Mouse (Mus musculus): ENCODE measurements around the gene Apoa4. TPM values are rescaled to one million over a fixed set of nuclear protein-coding genes. Genes with fewer than 3 reads are reported as not detected.

Gene Apoa4
- total RNA-seq, 1 experiment: not detected

DNA sequence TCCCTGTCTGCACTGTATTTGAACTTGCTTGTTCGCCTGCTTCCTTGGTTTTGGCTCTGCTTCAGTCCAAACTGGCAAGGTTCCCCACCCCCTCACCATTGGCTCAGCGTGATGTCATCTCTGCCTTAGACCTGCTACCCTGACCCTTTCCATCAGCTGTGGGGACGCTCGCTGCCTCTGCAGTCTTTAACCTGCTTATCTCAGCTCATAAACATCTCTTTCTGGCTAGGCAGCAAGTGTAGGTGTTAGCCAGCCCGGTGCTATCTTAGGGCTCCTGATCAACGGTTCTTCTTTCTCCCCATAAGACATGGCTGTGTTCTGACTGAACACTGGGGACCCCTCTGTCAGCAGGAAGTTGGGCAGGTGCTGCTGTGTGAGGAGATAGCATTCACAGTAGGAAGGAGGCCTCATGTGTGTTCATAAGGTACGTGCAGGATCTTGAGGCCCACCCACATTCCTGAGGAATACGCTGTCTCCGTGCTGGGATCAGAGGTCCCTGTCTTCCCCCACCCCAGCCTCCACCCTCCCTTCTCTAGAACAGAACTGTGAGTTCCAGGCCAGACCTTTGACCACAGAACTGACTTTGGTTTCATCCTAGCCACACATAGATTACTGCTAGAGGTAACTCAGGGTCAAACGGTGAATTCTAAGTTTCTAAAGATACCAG lies 33.5 kb upstream of the Apoa4 start:
- Histone ChIP-seq H3K4me3 (ENCODE audit: insufficient read depth in 1 of 2, low read depth in 1 of 2, low read length in 2 of 2, poor library complexity in 1 of 2, severe bottlenecking in 1 of 2) (no peak overlapping the region), H3K9ac (ENCODE audit: insufficient read depth, low read depth, low read length, poor library complexity, severe bottlenecking) (no peak overlapping the region), H3K36me3 (ENCODE audit: control insufficient read depth, insufficient read depth, low read length, poor library complexity, severe bottlenecking) (peaks cover 23% of the 10 kb centered on the region), H3K4me1 (ENCODE audit: control insufficient read depth in 2 of 2, insufficient read depth in 2 of 2, low read length in 2 of 2, poor library complexity in 1 of 2) (peaks cover 0 to 2% of the 10 kb centered on the region in 2 experiments; a peak in 1 of 4 replicates), H3K27ac (ENCODE audit: insufficient read depth, low read depth, low read length, poor library complexity, severe bottlenecking) (no peak overlapping the region), H3K9me3 (ENCODE audit: control insufficient read depth, insufficient read depth, low read depth, low read length) (no peaks in the 10 kb centered on the region)
- in situ Hi-C loops (cut with MboI; ENCODE audit: low sequenced_read_pairs in 2 of 2, unreplicated experiment in 2 of 2): no loop called here
- no peak for DNase-seq (ENCODE audit: low read depth, low spot score)
- TF ChIP-seq HCFC1 (IDR thresholded peaks at IDR 0.05; ENCODE audit: borderline replicate concordance, insufficient read depth, low read length) (no peak), CHD2 (IDR thresholded peaks at IDR 0.05; ENCODE audit: low read depth, low read length) (no peak), MAFK (IDR thresholded peaks at IDR 0.05; ENCODE audit: insufficient read depth, low read depth, low read length) (no peak), ZNF384 (IDR thresholded peaks at IDR 0.05; ENCODE audit: low read depth, low read length) (no peak), ZC3H11A (IDR thresholded peaks at IDR 0.05; ENCODE audit: borderline replicate concordance, low read depth, low read length) (no peak)

DNA sequence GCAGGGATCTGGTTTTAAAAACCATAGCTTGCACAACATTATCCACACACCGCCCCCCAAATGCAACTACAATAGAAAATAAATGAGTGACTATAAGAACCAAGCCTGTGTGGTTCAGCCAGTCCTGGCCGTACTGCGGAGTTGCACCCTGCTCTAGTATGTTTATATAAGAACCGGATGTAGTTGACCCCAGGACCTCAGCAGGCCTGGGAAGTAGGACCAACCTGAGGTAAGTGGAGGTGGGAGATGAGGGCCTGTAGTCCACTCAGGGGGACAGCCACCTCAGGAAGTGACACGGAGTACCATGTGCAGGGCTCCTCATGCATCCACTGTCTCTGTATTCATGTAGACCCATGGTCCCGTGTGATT lies 33.0 kb upstream of the Apoa4 start:
- Histone ChIP-seq H3K9me3 (ENCODE audit: control insufficient read depth, insufficient read depth, low read depth, low read length) (no peaks in the 10 kb centered on the region), H3K4me1 (ENCODE audit: control insufficient read depth in 2 of 2, insufficient read depth in 2 of 2, low read length in 2 of 2, poor library complexity in 1 of 2) (peaks cover 0 to 2% of the 10 kb centered on the region in 2 experiments; a peak in 1 of 4 replicates), H3K36me3 (ENCODE audit: control insufficient read depth, insufficient read depth, low read length, poor library complexity, severe bottlenecking) (peaks cover 23% of the 10 kb centered on the region), H3K9ac (ENCODE audit: insufficient read depth, low read depth, low read length, poor library complexity, severe bottlenecking) (no peak overlapping the region), H3K4me3 (ENCODE audit: insufficient read depth in 1 of 2, low read depth in 1 of 2, low read length in 2 of 2, poor library complexity in 1 of 2, severe bottlenecking in 1 of 2) (no peak overlapping the region), H3K27ac (ENCODE audit: insufficient read depth, low read depth, low read length, poor library complexity, severe bottlenecking) (no peak overlapping the region)
- DNase-seq (ENCODE audit: low read depth, low spot score): no peak
- in situ Hi-C loops (cut with MboI; ENCODE audit: low sequenced_read_pairs in 2 of 2, unreplicated experiment in 2 of 2): no loop called here
- TF ChIP-seq CHD2 (IDR thresholded peaks at IDR 0.05; ENCODE audit: low read depth, low read length) (no peak), MAFK (IDR thresholded peaks at IDR 0.05; ENCODE audit: insufficient read depth, low read depth, low read length) (no peak), ZNF384 (IDR thresholded peaks at IDR 0.05; ENCODE audit: low read depth, low read length) (no peak), ZC3H11A (IDR thresholded peaks at IDR 0.05; ENCODE audit: borderline replicate concordance, low read depth, low read length) (no peak), HCFC1 (IDR thresholded peaks at IDR 0.05; ENCODE audit: borderline replicate concordance, insufficient read depth, low read length) (no peak)

DNA sequence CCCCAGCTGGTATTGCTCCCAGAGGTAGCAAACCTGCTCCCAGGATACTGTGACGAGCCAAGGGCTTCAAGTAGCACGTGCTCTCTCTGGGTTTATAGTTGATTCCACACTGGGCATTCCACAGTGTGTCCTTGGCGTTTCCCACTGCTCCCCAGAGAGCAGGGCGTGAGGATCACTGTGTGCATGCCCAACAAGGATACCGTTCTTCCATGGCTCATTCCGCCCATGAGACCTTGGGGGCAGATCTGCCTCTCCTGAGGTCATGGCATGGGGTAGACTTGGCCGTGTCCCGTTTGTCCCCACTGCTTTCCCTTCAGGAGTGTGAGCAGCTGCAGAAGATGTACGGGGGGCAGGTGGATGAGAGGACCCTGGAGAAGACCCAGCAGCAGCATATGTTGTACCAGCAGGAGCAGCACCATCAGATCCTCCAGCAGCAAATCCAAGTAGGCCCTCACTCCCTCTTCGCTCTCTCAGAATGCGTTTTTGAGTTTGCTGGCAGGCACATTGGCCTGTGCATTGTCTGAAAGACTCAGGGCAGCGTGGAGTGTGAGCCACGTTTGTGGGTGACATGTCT lies 32.0 kb upstream of the Apoa4 start:
- Histone ChIP-seq H3K9me3 (ENCODE audit: control insufficient read depth, insufficient read depth, low read depth, low read length) (no peaks in the 10 kb centered on the region), H3K4me1 (ENCODE audit: control insufficient read depth in 2 of 2, insufficient read depth in 2 of 2, low read length in 2 of 2, poor library complexity in 1 of 2) (peaks cover 0 to 2% of the 10 kb centered on the region in 2 experiments; a peak in 1 of 4 replicates), H3K36me3 (ENCODE audit: control insufficient read depth, insufficient read depth, low read length, poor library complexity, severe bottlenecking) (peaks cover 25% of the 10 kb centered on the region), H3K9ac (ENCODE audit: insufficient read depth, low read depth, low read length, poor library complexity, severe bottlenecking) (no peak overlapping the region), H3K4me3 (ENCODE audit: insufficient read depth in 1 of 2, low read depth in 1 of 2, low read length in 2 of 2, poor library complexity in 1 of 2, severe bottlenecking in 1 of 2) (no peak overlapping the region), H3K27ac (ENCODE audit: insufficient read depth, low read depth, low read length, poor library complexity, severe bottlenecking) (no peak overlapping the region)
- TF ChIP-seq CHD2 (IDR thresholded peaks at IDR 0.05; ENCODE audit: low read depth, low read length) (no peak), MAFK (IDR thresholded peaks at IDR 0.05; ENCODE audit: insufficient read depth, low read depth, low read length) (no peak), ZC3H11A (IDR thresholded peaks at IDR 0.05; ENCODE audit: borderline replicate concordance, low read depth, low read length) (no peak), HCFC1 (IDR thresholded peaks at IDR 0.05; ENCODE audit: borderline replicate concordance, insufficient read depth, low read length) (no peak), ZNF384 (IDR thresholded peaks at IDR 0.05; ENCODE audit: low read depth, low read length) (no peak)
- no peak for DNase-seq (ENCODE audit: low read depth, low spot score)
- in situ Hi-C loops (cut with MboI; ENCODE audit: low sequenced_read_pairs in 2 of 2, unreplicated experiment in 2 of 2): no loop called here

DNA sequence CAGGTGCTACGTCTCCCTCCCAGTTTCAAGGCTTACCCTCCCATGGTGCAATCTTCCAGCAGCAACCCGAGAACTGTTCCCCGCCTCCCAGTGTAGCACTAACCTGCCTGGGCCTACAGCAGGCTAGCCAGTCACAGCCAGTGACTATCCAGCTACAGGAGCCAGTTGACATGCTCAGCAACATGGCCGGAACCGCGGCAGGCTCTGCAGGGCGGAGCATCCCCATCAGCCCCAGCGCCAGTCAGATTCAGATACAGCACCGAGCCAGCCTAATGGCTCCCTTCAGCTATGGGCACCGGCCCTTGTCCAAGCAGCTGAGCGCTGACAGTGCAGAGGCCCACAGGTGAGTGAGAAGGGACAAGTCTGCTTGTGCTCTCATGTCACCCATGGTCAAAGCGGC lies 30.0 kb upstream of the Apoa4 start:
- Histone ChIP-seq H3K4me3 (ENCODE audit: insufficient read depth in 1 of 2, low read depth in 1 of 2, low read length in 2 of 2, poor library complexity in 1 of 2, severe bottlenecking in 1 of 2) (peak overlapping the region; percentile 29 to 41), H3K9ac (ENCODE audit: insufficient read depth, low read depth, low read length, poor library complexity, severe bottlenecking) (peak overlapping the region; percentile 59; the same call in 1 of the 2 replicates), H3K4me1 (ENCODE audit: control insufficient read depth in 2 of 2, insufficient read depth in 2 of 2, low read length in 2 of 2, poor library complexity in 1 of 2) (peaks cover 0 to 2% of the 10 kb centered on the region in 2 experiments; a peak in 1 of 4 replicates), H3K9me3 (ENCODE audit: control insufficient read depth, insufficient read depth, low read depth, low read length) (no peaks in the 10 kb centered on the region), H3K27ac (ENCODE audit: insufficient read depth, low read depth, low read length, poor library complexity, severe bottlenecking) (no peak overlapping the region), H3K36me3 (ENCODE audit: control insufficient read depth, insufficient read depth, low read length, poor library complexity, severe bottlenecking) (peaks cover 20% of the 10 kb centered on the region)
- in situ Hi-C loops (cut with MboI; ENCODE audit: low sequenced_read_pairs in 2 of 2, unreplicated experiment in 2 of 2): no loop called here
- no peak for TF ChIP-seq MAFK (IDR thresholded peaks at IDR 0.05; ENCODE audit: insufficient read depth, low read depth, low read length)
- TF ChIP-seq HCFC1 (IDR thresholded peaks at IDR 0.05; ENCODE audit: borderline replicate concordance, insufficient read depth, low read length): no peak
- no peak for TF ChIP-seq ZC3H11A (IDR thresholded peaks at IDR 0.05; ENCODE audit: borderline replicate concordance, low read depth, low read length)
- TF ChIP-seq ZNF384 (IDR thresholded peaks at IDR 0.05; ENCODE audit: low read depth, low read length): no peak
- TF ChIP-seq CHD2 (IDR thresholded peaks at IDR 0.05; ENCODE audit: low read depth, low read length): no peak
- DNase-seq (ENCODE audit: low read depth, low spot score): no peak

Measured in ES-E14 (cell line).